Mouse (Mus musculus) brain, embryonic 18.5 days (tissue): ENCODE data around the gene Epb41l1.
"Not testable (repeated sequence)": the region's sequence is repeated elsewhere in the genome, so short reads cannot be mapped to it uniquely, and the experiment has no call there.

Experiments used
- DNase-seq: peaks from one replicate; pipeline ENCODE4 v3.0.0-alpha.2; 2012; ENCODE audit warnings: low read depth, low spot score

The Epb41l1 gene

GRCm38 (mm10) chr2:156487589-156488160, 67.0 kb downstream of the Epb41l1 start:
- no peak for DNase-seq

- DNase-seq = no peak
Observed at GRCm38 (mm10) chr2:156488166-156488814, 67.6 kb downstream of the Epb41l1 start.

- DNase-seq = no peak
Observed at GRCm38 (mm10) chr2:156490176-156490575, 69.5 kb downstream of the Epb41l1 start.

GRCm38 (mm10) chr2:156491796-156492195, 71.1 kb downstream of the Epb41l1 start:
- DNase-seq = no peak

GRCm38 (mm10) chr2:156493766-156494165, 73.1 kb downstream of the Epb41l1 start:
- DNase-seq = no peak

- DNase-seq = no peak
Observed at GRCm38 (mm10) chr2:156494465-156494864, 73.8 kb downstream of the Epb41l1 start.

GRCm38 (mm10) chr2:156494875-156495274, 74.2 kb downstream of the Epb41l1 start:
- DNase-seq = no peak

- no peak for DNase-seq
Observed at GRCm38 (mm10) chr2:156496816-156497566, 76.3 kb downstream of the Epb41l1 start.

- DNase-seq = no peak
Observed at GRCm38 (mm10) chr2:156497915-156498314, 77.2 kb downstream of the Epb41l1 start.

GRCm38 (mm10) chr2:156501025-156501424, 80.3 kb downstream of the Epb41l1 start:
- DNase-seq = no peak

- DNase-seq = no peak
Observed at GRCm38 (mm10) chr2:156505533-156505932, 84.8 kb downstream of the Epb41l1 start.

GRCm38 (mm10) chr2:156512028-156512427, 91.3 kb downstream of the Epb41l1 start:
- no peak for DNase-seq

GRCm38 (mm10) chr2:156512561-156512960, 91.9 kb downstream of the Epb41l1 start:
- no peak for DNase-seq

GRCm38 (mm10) chr2:156515102-156515501, 94.4 kb downstream of the Epb41l1 start:
- DNase-seq = no peak

GRCm38 (mm10) chr2:156515565-156516185, 95.0 kb downstream of the Epb41l1 start:
- DNase-seq = peak; percentile 18

- DNase-seq = not testable (repeated sequence)
Observed at GRCm38 (mm10) chr2:156516678-156517077, 96.0 kb downstream of the Epb41l1 start.

GRCm38 (mm10) chr2:156518306-156518705, 97.6 kb downstream of the Epb41l1 start:
- no peak for DNase-seq

GRCm38 (mm10) chr2:156519584-156519983, 98.9 kb downstream of the Epb41l1 start:
- no peak for DNase-seq

GRCm38 (mm10) chr2:156522994-156523393, 102.3 kb downstream of the Epb41l1 start:
- DNase-seq = no peak

GRCm38 (mm10) chr2:156524078-156524477, 103.4 kb downstream of the Epb41l1 start:
- DNase-seq = no peak

- DNase-seq = peak; percentile 22
Observed at GRCm38 (mm10) chr2:156529726-156530125, 109.0 kb downstream of the Epb41l1 start.

GRCm38 (mm10) chr2:156533160-156533559, 112.5 kb downstream of the Epb41l1 start:
- no peak for DNase-seq
